Mouse (Mus musculus) urinary bladder, postnatal 36 days (tissue): ENCODE measurements at regions not wholly inside any gene's neighbourhood (a gene's known extent, or its start where the extent isn't known, plus 50 kb on each side); places are given as distances from the start of the nearest gene placed in this dataset.

Experiments
- DNase-seq, 2 experiments: peaks; one replicate each; pipeline ENCODE4 v3.0.0; 2022; ENCODE audit warnings: low spot score in 2 of 2, mixed read lengths in 1 of 2

- no peak for DNase-seq
Observed at GRCm38 (mm10) chr3:40167970-40168626, 363.0 kb upstream of the Intu start.

GRCm38 (mm10) chr3:40169590-40169989 lies 361.5 kb upstream of the Intu start:
- no peak for DNase-seq

- DNase-seq: no peak
Observed at GRCm38 (mm10) chr3:40179726-40180317, 351.3 kb upstream of the Intu start.

- no peak for DNase-seq
Observed at GRCm38 (mm10) chr3:40185597-40186320, 345.3 kb upstream of the Intu start.

GRCm38 (mm10) chr3:40189529-40189928 lies 341.6 kb upstream of the Intu start:
- DNase-seq: no peak

GRCm38 (mm10) chr3:40190024-40190423 lies 341.1 kb upstream of the Intu start:
- DNase-seq: no peak

- no peak for DNase-seq
Observed at GRCm38 (mm10) chr3:40200174-40200573, 330.9 kb upstream of the Intu start.

- DNase-seq: no peak
Observed at GRCm38 (mm10) chr3:40206326-40206725, 324.8 kb upstream of the Intu start.

GRCm38 (mm10) chr3:40211793-40212192 lies 319.3 kb upstream of the Intu start:
- DNase-seq: no peak

- DNase-seq: no peak
Observed at GRCm38 (mm10) chr3:40226772-40227171, 304.3 kb upstream of the Intu start.

GRCm38 (mm10) chr3:40243499-40244101 lies 287.5 kb upstream of the Intu start:
- DNase-seq: no peak

- no peak for DNase-seq
Observed at GRCm38 (mm10) chr3:40254376-40254775, 276.7 kb upstream of the Intu start.

- no peak for DNase-seq
Observed at GRCm38 (mm10) chr3:40262536-40262935, 268.6 kb upstream of the Intu start.

GRCm38 (mm10) chr3:40267514-40267913 lies 263.6 kb upstream of the Intu start:
- no peak for DNase-seq

GRCm38 (mm10) chr3:40282926-40283325 lies 248.2 kb upstream of the Intu start:
- no peak for DNase-seq

GRCm38 (mm10) chr3:40286959-40287710 lies 244.0 kb upstream of the Intu start:
- DNase-seq: no peak

GRCm38 (mm10) chr3:40297120-40297519 lies 234.0 kb upstream of the Intu start:
- no peak for DNase-seq

GRCm38 (mm10) chr3:40320319-40320718 lies 210.8 kb upstream of the Intu start:
- no peak for DNase-seq

- no peak for DNase-seq
Observed at GRCm38 (mm10) chr3:40325872-40326803, 204.9 kb upstream of the Intu start.

GRCm38 (mm10) chr3:40339492-40340030 lies 191.5 kb upstream of the Intu start:
- DNase-seq: no peak
